Mouse (Mus musculus): ENCODE measurements around the gene Pvalb. TPM values are rescaled to one million over a fixed set of nuclear protein-coding genes. Genes with fewer than 3 reads are reported as not detected.
A peak's percentile ranks its signal among the peaks of the same experiment; 100 is the strongest.

Gene Pvalb
- not detected in 2 replicates for polyA plus RNA-seq (2012; rRNA removed)

DNA sequence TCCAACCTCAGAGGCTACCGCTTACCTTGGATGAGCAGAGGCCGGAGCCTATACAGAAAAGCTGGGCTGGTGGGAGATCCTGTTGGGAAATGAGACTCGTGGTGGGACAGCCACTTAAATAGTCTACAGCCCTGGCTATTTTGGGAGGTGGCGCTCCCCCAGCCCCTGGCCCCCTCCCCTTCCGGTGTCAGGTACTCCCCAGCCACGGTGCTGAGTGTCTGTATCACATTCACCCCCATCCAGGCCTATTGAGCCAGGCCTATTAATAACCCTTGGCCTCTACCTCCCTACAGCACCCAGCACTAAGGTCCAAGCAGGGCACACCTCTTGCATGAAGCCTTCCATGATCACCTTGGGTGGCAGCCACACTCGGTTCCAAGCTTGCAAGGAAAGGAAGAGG is at the start of gene Pvalb:
Pvalb (minus strand) TSS at position 89 of the 400 bp plus-strand sequence.
- Histone ChIP-seq H3K36me3 (ENCODE audit: control insufficient read depth, insufficient read depth, low read length) (no peaks in the 10 kb centered on the region), H3K4me3 (ENCODE audit: control insufficient read depth, low read depth, low read length) (no peak within 1 kb of the TSS), H3K27ac (ENCODE audit: control insufficient read depth, insufficient read depth, low read depth, low read length) (no peak within 1 kb of the TSS), H3K27me3 (ENCODE audit: control insufficient read depth, insufficient read depth, low read length) (no peaks in the 10 kb centered on the region), H3K4me1 (ENCODE audit: control insufficient read depth, insufficient read depth, low read length) (peaks cover 7% of the 10 kb centered on the region)
- TF ChIP-seq CTCF (IDR thresholded peaks at IDR 0.05; ENCODE audit: control insufficient read depth, insufficient read depth, insufficient replicate concordance, low read depth, low read length) (no peak), POLR2A (IDR thresholded peaks at IDR 0.05; ENCODE audit: control insufficient read depth, low read depth, low read length) (no peak)

DNA sequence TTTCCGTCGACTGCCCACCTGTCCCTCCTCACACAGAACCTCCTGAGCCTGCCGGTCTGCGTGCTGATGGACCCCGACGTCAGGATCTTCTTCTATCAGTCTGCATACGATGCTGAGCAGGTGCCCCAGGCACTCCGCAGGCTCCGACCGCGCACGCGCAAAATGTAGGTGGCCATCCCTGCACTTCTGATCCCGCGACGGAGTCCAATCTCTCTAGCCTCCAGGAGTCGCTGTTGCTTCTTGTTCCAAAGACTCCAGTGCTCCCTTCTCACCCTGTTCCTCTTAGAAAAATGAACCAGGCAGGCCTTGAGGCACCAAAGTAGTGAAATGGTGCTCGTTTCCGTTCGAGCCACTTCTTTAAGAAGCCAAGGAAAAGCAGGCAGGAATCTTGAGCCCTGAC is 48.6 kb upstream of the Pvalb start:
- Histone ChIP-seq H3K36me3 (ENCODE audit: control insufficient read depth, insufficient read depth, low read length) (no peaks in the 10 kb centered on the region), H3K27ac (ENCODE audit: control insufficient read depth, insufficient read depth, low read depth, low read length) (no peak overlapping the region), H3K4me1 (ENCODE audit: control insufficient read depth, insufficient read depth, low read length) (peaks cover 2% of the 10 kb centered on the region), H3K27me3 (ENCODE audit: control insufficient read depth, insufficient read depth, low read length) (no peaks in the 10 kb centered on the region), H3K4me3 (ENCODE audit: control insufficient read depth, low read depth, low read length) (no peak overlapping the region)
- TF ChIP-seq POLR2A (IDR thresholded peaks at IDR 0.05; ENCODE audit: control insufficient read depth, low read depth, low read length) (no peak), CTCF (IDR thresholded peaks at IDR 0.05; ENCODE audit: control insufficient read depth, insufficient read depth, insufficient replicate concordance, low read depth, low read length) (peak; percentile 41; the same call in 1 of the 2 replicates)

GRCm38 (mm10) chr15:78248410-78248809 is 42.2 kb upstream of the Pvalb start:
- peaks cover 8% of the 10 kb centered on the region for H3K4me1 ChIP-seq (ENCODE audit: control insufficient read depth, insufficient read depth, low read length)
- no peak overlapping the region for H3K27ac ChIP-seq (ENCODE audit: control insufficient read depth, insufficient read depth, low read depth, low read length)
- no peaks in the 10 kb centered on the region for H3K27me3 ChIP-seq (ENCODE audit: control insufficient read depth, insufficient read depth, low read length)
- no peak overlapping the region for H3K4me3 ChIP-seq (ENCODE audit: control insufficient read depth, low read depth, low read length)
- H3K36me3 ChIP-seq (ENCODE audit: control insufficient read depth, insufficient read depth, low read length): no peaks in the 10 kb centered on the region
- TF ChIP-seq POLR2A (IDR thresholded peaks at IDR 0.05; ENCODE audit: control insufficient read depth, low read depth, low read length) (no peak), CTCF (IDR thresholded peaks at IDR 0.05; ENCODE audit: control insufficient read depth, insufficient read depth, insufficient replicate concordance, low read depth, low read length) (no peak)

DNA sequence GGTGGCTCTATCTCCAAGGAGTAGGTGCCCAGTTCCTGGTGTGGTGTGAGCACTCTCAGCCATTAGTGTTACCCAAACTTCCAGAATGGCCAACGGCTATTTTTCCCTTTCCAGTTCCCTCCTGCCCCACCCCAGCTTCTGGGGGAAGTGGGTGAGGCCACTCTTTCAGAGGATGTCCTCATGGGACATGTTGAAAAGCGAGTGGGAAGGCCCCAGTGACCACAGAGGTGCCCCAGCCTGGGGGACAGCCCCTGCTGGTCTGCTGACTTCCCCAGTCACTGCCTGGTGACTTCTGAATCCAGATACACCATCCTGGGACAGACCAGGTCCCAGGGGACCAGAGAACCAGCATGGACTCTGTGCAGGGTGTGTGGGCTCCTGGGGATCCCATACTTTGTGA is 41.5 kb upstream of the Pvalb start:
- Histone ChIP-seq H3K27ac (ENCODE audit: control insufficient read depth, insufficient read depth, low read depth, low read length) (no peak overlapping the region), H3K4me3 (ENCODE audit: control insufficient read depth, low read depth, low read length) (no peak overlapping the region), H3K36me3 (ENCODE audit: control insufficient read depth, insufficient read depth, low read length) (no peaks in the 10 kb centered on the region), H3K27me3 (ENCODE audit: control insufficient read depth, insufficient read depth, low read length) (no peaks in the 10 kb centered on the region), H3K4me1 (ENCODE audit: control insufficient read depth, insufficient read depth, low read length) (peaks cover 8% of the 10 kb centered on the region)
- TF ChIP-seq POLR2A (IDR thresholded peaks at IDR 0.05; ENCODE audit: control insufficient read depth, low read depth, low read length): no peak
- no peak for TF ChIP-seq CTCF (IDR thresholded peaks at IDR 0.05; ENCODE audit: control insufficient read depth, insufficient read depth, insufficient replicate concordance, low read depth, low read length)

DNA sequence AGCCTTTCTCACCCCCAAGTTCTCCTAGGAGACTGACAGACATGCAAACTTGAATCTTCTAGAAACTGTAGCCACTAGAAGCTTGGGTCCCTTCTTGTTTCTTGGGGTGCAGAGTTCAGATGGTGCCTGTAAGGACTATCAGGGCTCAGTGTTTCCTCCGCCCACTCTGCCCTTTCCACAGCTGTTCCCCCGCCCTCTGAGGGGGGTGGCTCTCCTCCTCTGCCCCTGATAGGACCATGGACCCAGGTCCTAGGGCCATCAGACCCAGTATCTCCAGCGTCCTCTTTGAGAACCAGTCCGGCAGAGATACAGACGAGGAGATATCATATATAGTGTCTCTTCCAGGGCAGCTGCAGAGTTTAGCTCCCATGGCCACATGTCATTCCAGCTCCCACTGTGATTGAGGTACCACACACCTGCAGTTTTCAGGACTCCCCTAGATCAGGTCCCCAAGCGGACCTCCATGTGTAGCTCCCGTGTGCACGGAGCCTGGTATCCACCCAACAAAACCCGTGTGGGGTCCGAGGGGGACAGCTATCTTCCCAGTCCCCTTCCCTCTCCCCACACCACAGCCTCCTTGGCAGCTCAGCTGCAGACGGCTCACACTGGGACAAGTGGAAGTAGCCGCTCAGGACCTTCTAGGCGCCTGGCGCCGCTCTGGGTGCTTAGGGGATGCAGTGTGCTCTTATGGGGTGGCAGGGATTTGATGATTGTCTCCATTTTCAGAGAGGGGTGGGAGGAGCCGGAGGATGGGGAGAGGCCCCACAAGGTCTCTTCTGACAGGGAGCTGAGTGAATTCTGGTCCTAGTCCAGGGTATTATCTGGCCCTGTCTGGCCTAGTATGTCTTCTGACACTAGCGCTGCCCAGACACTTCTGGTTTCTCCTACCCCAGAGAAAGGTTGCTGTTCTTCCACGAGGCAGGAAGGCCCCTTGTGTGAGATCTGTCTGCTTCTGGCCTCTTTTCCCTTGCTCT is 40.2 kb upstream of the Pvalb start:
- TF ChIP-seq POLR2A (IDR thresholded peaks at IDR 0.05; ENCODE audit: control insufficient read depth, low read depth, low read length) (no peak), CTCF (IDR thresholded peaks at IDR 0.05; ENCODE audit: control insufficient read depth, insufficient read depth, insufficient replicate concordance, low read depth, low read length) (no peak)
- Histone ChIP-seq H3K27me3 (ENCODE audit: control insufficient read depth, insufficient read depth, low read length) (no peaks in the 10 kb centered on the region), H3K4me1 (ENCODE audit: control insufficient read depth, insufficient read depth, low read length) (peaks cover 8% of the 10 kb centered on the region)

DNA sequence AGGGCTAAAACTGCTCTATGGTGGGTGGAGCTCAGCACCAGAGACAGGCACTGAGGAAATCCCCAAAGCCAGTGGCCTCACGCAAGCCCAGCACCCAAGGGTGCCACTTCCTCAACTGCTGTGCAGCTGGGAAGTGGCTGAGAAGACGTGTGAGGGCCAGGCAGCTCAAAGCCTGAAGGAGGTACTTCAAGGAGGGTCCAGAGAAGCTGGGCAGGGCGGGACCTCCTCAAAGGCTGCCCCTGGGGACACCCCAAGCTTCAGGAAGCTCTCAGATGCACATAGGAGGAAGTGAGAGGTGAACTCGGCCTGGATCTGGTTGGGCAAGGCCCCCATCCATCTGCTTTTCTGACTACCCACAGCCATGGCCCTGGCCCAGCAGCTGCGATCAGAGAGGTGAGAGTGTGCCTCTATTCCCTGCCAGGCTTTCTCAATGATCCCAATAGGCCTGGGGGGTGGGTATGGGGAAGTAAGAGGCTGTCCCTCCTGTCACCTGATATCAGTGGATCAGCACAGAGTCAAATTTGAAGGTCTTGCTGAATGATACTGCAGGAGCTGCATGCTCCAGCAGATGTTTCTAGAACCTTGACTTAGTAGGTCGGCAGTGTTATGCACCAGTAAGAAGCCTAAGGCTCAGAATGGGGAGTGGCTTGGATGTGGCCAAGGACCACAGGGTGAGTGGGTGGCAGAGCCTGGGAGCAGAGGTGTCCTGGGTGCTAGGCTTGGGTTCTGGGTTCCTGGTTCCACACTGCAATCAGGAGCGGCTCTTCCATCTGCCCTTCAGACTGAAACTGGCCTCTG is 38.7 kb upstream of the Pvalb start, which contains the start of gene Ncf4:
Ncf4 (plus strand) TSS at position 107 of the 798 bp plus-strand sequence.
- no peaks in the 10 kb centered on the region for H3K27me3 ChIP-seq (ENCODE audit: control insufficient read depth, insufficient read depth, low read length)
- no peaks in the 10 kb centered on the region for H3K36me3 ChIP-seq (ENCODE audit: control insufficient read depth, insufficient read depth, low read length)
- TF ChIP-seq POLR2A (IDR thresholded peaks at IDR 0.05; ENCODE audit: control insufficient read depth, low read depth, low read length) (no peak), CTCF (IDR thresholded peaks at IDR 0.05; ENCODE audit: control insufficient read depth, insufficient read depth, insufficient replicate concordance, low read depth, low read length) (no peak)
- H3K4me3 ChIP-seq (ENCODE audit: control insufficient read depth, low read depth, low read length): no peak within 1 kb of the TSS
- no peak within 1 kb of the TSS for H3K27ac ChIP-seq (ENCODE audit: control insufficient read depth, insufficient read depth, low read depth, low read length)
- peaks cover 8% of the 10 kb centered on the region for H3K4me1 ChIP-seq (ENCODE audit: control insufficient read depth, insufficient read depth, low read length)

More for the DNA sequence above, 40.2 kb upstream of the Pvalb start:
- Histone ChIP-seq H3K27ac (ENCODE audit: control insufficient read depth, insufficient read depth, low read depth, low read length) (no peak overlapping the region), H3K4me3 (ENCODE audit: control insufficient read depth, low read depth, low read length) (no peak overlapping the region), H3K36me3 (ENCODE audit: control insufficient read depth, insufficient read depth, low read length) (no peaks in the 10 kb centered on the region)

- Histone ChIP-seq H3K27me3 (ENCODE audit: control insufficient read depth, insufficient read depth, low read length) (no peaks in the 10 kb centered on the region), H3K27ac (ENCODE audit: control insufficient read depth, insufficient read depth, low read depth, low read length) (no peak overlapping the region), H3K36me3 (ENCODE audit: control insufficient read depth, insufficient read depth, low read length) (no peaks in the 10 kb centered on the region), H3K4me1 (ENCODE audit: control insufficient read depth, insufficient read depth, low read length) (peaks cover 8% of the 10 kb centered on the region), H3K4me3 (ENCODE audit: control insufficient read depth, low read depth, low read length) (no peak overlapping the region)
- TF ChIP-seq POLR2A (IDR thresholded peaks at IDR 0.05; ENCODE audit: control insufficient read depth, low read depth, low read length) (no peak), CTCF (IDR thresholded peaks at IDR 0.05; ENCODE audit: control insufficient read depth, insufficient read depth, insufficient replicate concordance, low read depth, low read length) (no peak)
These were observed 37.6 kb upstream of the Pvalb start for GRCm38 (mm10) chr15:78243774-78244173.

Measured in testis, adult 2 months (tissue).